Mouse (Mus musculus) liver, embryonic 16.5 days (tissue): ENCODE data around the gene Abhd11. TPM values are rescaled to one million over a fixed set of nuclear protein-coding genes. Genes with fewer than 3 reads are reported as not detected.

Experiments used
- ATAC-seq: fragments of 200-750 bp; cut with Nextera tagmentation; 2 replicates; pipeline ENCODE4 v1.8.0; 2017; ENCODE audit warnings: low read depth, mild to moderate bottlenecking, moderate number of reproducible peaks, moderate library complexity
- H3K27ac ChIP-seq: fragments of 300-500 bp; sonication (generic); 2 replicates; pipeline ENCODE4 v1.5.1; 2014; ENCODE audit warnings: mild to moderate bottlenecking, low read length
- H3K27me3 ChIP-seq: fragments of 300-500 bp; sonication (generic); 2 replicates; pipeline ENCODE4 v1.6.1; 2014; ENCODE audit warnings: low read depth, low read length, mixed read lengths; ENCODE audit not compliant: control insufficient read depth, insufficient read depth
- H3K36me3 ChIP-seq: fragments of 300-500 bp; sonication (generic); 2 replicates; pipeline ENCODE4 v1.6.1; 2014; ENCODE audit warnings: mild to moderate bottlenecking; ENCODE audit not compliant: control insufficient read depth, insufficient read depth
- H3K4me1 ChIP-seq: fragments of 300-500 bp; sonication (generic); 2 replicates; pipeline ENCODE4 v1.6.1; 2014; ENCODE audit warnings: low read depth, low read length, mixed read lengths; ENCODE audit not compliant: control insufficient read depth
- H3K4me2 ChIP-seq: fragments of 300-500 bp; sonication (generic); 2 replicates; pipeline ENCODE4 v1.6.1; 2014; ENCODE audit warnings: low read depth, low read length, mixed read lengths
- H3K4me3 ChIP-seq: fragments of 300-500 bp; sonication (generic); 2 replicates; pipeline ENCODE4 v1.5.1; 2014; ENCODE audit warnings: low read depth, mild to moderate bottlenecking, low read length
- H3K9ac ChIP-seq: fragments of 300-500 bp; sonication (generic); 2 replicates; pipeline ENCODE4 v1.6.1; 2014; ENCODE audit warnings: low read depth, low read length
- H3K9me3 ChIP-seq: fragments of 300-500 bp; sonication (generic); replicated peaks from 2 replicates; pipeline ENCODE4 v1.6.1; 2016; ENCODE audit warnings: low read length; ENCODE audit not compliant: control insufficient read depth
- WGBS: fragments of 180-500 bp; shearing (Covaris S2); extraction: QIAGEN DNeasy Blood & Tissue Kit; methylation state at CpG from one replicate; pipeline ENCODE4 v1.1.7; 2014; ENCODE audit not compliant: insufficient replicate concordance; 5-methylcytosine and 5-hydroxymethylcytosine counted together
- polyA plus RNA-seq: library from polyadenylated mRNA; unstranded; fragments of >200 nt; fragmentation: Nextera tagmentation; extraction: Ambion mirVana; gene quantifications from 2 replicates; pipeline ENCODE4 v1.2.1, GENCODE M21; 2015

Gene Abhd11
- polyA plus RNA-seq, 1 experiment from 2014 or later, result 26.6 TPM

GRCm38 (mm10) chr5:135012671-135013441, 3.9 kb downstream of the Abhd11 start:
- Histone ChIP-seq H3K4me3 (no peak overlapping the region), H3K4me1 (peaks cover 33% of the 10 kb centered on the region), H3K9me3 (no peaks in the 10 kb centered on the region), H3K36me3 (no peaks in the 10 kb centered on the region), H3K4me2 (no peak overlapping the region), H3K9ac (no peak overlapping the region), H3K27ac (no peak overlapping the region), H3K27me3 (no peaks in the 10 kb centered on the region)
- no peak for ATAC-seq
- 17% methylated on average over 16 of the region's 16 CpGs for WGBS

DNA sequence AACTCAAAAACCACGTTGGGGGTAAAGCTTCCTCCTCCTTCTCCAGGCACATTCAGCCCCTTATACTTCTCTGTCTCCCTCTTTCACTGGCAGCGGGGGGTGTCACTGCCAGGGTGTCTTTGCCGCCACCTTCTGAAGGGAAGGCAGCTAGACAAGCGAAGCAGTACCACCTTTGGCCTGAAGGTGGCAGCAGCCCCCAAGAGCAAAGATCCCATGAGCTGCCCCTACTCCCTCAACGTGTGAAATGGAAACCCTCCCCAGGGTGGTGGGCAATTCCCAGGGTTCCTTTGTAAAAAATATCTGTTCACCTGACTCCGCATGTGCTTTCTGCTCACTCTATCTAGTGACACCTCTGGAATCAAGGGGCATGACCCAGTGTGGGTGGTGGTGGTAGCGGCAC, 6.5 kb downstream of the Abhd11 start:
- no peak overlapping the region for H3K4me3 ChIP-seq
- H3K4me1 ChIP-seq, result peaks cover 16% of the 10 kb centered on the region
- no peaks in the 10 kb centered on the region for H3K36me3 ChIP-seq
- WGBS, result 15% methylated on average over 7 of the region's 7 CpGs
- H3K9ac ChIP-seq, result no peak overlapping the region
- H3K27ac ChIP-seq, result no peak overlapping the region
- H3K27me3 ChIP-seq, result no peaks in the 10 kb centered on the region
- no peaks in the 10 kb centered on the region for H3K9me3 ChIP-seq
- no peak overlapping the region for H3K4me2 ChIP-seq
- no peak; the same call in 1 of the 2 replicates for ATAC-seq

- Histone ChIP-seq H3K4me2 (no peak overlapping the region), H3K9me3 (no peaks in the 10 kb centered on the region), H3K4me1 (peaks cover 11% of the 10 kb centered on the region), H3K4me3 (no peak overlapping the region), H3K27me3 (no peaks in the 10 kb centered on the region), H3K27ac (no peak overlapping the region), H3K9ac (no peak overlapping the region), H3K36me3 (no peaks in the 10 kb centered on the region)
- WGBS, result 39% methylated on average over 4 of the region's 4 CpGs
- no peak for ATAC-seq
Observed at GRCm38 (mm10) chr5:135016224-135016759, 7.3 kb downstream of the Abhd11 start.

DNA sequence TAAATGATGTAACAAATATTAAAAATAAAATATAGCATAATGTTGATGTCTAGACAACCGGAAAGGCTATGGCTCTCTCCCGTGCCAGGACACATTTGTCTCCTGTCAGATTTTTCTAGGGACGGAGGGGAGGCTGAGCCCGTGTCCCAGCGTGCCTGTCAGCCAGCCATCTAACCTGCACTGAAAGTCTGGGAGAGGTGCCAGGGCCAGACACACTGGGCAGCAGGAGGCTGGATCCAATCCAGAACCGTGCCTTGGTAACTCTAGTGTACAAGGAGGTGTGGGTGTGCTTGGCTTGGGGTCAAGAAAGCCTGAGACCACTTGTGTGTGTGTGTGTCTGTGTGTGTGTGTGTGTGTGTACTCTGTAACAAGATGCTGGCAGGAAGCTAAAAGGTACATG, 12.9 kb downstream of the Abhd11 start:
- WGBS, result 77% methylated on average over 6 of the region's 6 CpGs
- no peak for ATAC-seq
- Histone ChIP-seq H3K27ac (no peak overlapping the region), H3K36me3 (no peaks in the 10 kb centered on the region), H3K9me3 (no peaks in the 10 kb centered on the region), H3K9ac (no peak overlapping the region), H3K4me2 (no peak overlapping the region), H3K4me1 (peaks cover 12% of the 10 kb centered on the region), H3K27me3 (peaks cover 26% of the 10 kb centered on the region), H3K4me3 (no peak overlapping the region)

DNA sequence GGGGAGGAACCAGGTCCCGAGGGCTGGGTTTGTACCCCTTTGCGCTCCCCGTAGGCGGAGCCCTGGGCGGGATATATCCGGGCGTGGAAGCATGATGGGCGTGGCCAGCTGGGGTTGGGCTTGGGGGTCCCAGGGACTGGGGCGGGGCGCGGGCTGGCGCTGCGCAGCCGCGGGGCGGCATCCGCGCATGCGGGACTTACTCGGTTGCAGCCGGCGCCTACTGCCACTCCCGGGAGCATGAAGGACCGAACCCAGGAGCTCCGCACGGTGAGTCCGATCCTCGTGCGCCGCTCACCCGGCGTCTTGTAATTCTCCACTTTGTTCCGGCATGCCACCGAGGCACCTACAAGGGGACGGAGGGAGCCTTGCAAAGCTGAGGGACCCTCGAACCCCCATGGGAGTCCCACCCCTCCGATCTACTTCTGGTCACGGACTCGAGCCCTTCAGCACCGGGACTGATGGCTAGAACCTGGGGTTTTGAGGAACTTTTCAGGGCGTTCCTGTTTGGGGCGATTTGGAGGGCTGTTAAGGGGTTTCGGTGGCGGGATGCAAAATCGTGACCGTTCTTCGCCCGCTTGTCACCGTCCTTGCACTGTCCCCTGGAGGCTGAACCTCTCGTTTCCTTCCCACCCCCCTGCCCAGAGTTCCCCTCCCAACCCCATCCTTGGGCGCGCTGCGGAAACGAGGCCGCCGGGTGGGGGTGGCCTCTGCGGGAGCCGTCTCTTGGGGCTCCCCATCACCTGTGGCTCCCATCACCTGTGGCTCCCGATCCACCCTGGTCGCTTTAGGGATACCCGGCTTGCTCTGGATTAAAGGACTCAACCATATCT, 14.6 kb downstream of the Abhd11 start, which contains the start of gene Stx1a:
TSS of gene Stx1a (plus strand) at position 139 of the 830 bp plus-strand sequence.
- under 1% methylated on average over 61 of the region's 61 CpGs for WGBS
- H3K9ac ChIP-seq, result peak within 1 kb of the TSS; percentile 51; the same call in 1 of the 2 replicates
- no peaks in the 10 kb centered on the region for H3K9me3 ChIP-seq
- no peak within 1 kb of the TSS for H3K27ac ChIP-seq
- H3K4me1 ChIP-seq, result peaks cover 12% of the 10 kb centered on the region
- ATAC-seq, result peak; percentile 81
- peak within 1 kb of the TSS; percentile 91 for H3K4me2 ChIP-seq
- no peaks in the 10 kb centered on the region for H3K36me3 ChIP-seq
- peak within 1 kb of the TSS; percentile 60 for H3K4me3 ChIP-seq
- peaks cover 26% of the 10 kb centered on the region for H3K27me3 ChIP-seq

DNA sequence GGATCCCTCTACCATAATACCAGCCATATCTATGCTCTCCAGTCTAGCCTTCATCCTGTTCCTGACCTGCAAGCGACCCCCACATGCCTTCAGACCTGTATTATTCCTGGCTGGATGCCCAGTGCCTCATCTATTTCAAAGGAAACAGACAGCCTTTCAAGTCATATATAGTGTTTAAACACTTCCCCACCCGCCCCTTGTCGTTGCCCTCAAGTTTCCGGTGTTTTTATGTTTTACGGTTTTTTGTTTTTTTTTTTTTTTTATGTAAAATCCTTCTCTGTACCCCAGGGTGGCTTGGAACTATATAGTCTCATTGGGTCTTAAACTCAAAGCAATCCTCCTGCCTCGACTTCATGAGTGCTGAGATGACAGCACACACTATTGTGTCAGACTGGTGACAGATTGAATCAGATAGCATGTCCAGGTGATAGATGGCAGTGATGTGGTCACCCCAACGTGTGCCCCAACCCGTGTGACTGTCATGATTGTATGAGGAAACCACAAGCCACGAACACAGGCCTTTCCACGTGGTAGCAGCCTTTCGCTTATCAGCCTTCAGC, 15.8 kb downstream of the Abhd11 start:
- peaks cover 26% of the 10 kb centered on the region for H3K27me3 ChIP-seq
- H3K4me2 ChIP-seq, result no peak overlapping the region
- no peaks in the 10 kb centered on the region for H3K36me3 ChIP-seq
- H3K27ac ChIP-seq, result no peak overlapping the region
- no peak overlapping the region for H3K4me3 ChIP-seq
- WGBS, result 13% methylated on average over 11 of the region's 11 CpGs
- no peak overlapping the region for H3K9ac ChIP-seq
- no peaks in the 10 kb centered on the region for H3K9me3 ChIP-seq
- peaks cover 12% of the 10 kb centered on the region for H3K4me1 ChIP-seq
- ATAC-seq, result no peak

DNA sequence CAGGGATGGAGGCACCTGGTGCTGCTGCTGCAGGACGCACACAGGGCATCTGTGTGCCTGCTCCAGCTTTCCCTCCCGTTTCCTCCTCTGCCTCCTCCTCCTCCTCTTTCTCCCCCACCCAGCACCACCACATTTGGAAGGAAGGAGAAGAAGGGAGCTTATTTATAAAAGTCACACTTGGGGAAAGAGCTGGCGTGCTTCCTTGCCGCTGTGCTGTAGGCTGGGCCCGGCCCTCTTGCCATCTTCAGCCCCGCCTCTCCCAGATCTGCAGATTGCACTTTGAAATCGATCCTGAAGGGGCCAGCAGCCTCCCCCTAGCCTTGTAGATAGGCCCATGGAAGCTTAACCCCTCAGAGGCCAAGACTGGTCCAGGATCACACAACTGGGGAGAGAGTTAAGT, 16.9 kb downstream of the Abhd11 start:
- Histone ChIP-seq H3K36me3 (no peaks in the 10 kb centered on the region), H3K4me1 (peaks cover 12% of the 10 kb centered on the region), H3K9me3 (no peaks in the 10 kb centered on the region), H3K27me3 (peaks cover 26% of the 10 kb centered on the region), H3K27ac (no peak overlapping the region), H3K9ac (no peak overlapping the region), H3K4me3 (no peak overlapping the region), H3K4me2 (no peak overlapping the region)
- ATAC-seq, result no peak
- 15% methylated on average over 7 of the region's 7 CpGs for WGBS

DNA sequence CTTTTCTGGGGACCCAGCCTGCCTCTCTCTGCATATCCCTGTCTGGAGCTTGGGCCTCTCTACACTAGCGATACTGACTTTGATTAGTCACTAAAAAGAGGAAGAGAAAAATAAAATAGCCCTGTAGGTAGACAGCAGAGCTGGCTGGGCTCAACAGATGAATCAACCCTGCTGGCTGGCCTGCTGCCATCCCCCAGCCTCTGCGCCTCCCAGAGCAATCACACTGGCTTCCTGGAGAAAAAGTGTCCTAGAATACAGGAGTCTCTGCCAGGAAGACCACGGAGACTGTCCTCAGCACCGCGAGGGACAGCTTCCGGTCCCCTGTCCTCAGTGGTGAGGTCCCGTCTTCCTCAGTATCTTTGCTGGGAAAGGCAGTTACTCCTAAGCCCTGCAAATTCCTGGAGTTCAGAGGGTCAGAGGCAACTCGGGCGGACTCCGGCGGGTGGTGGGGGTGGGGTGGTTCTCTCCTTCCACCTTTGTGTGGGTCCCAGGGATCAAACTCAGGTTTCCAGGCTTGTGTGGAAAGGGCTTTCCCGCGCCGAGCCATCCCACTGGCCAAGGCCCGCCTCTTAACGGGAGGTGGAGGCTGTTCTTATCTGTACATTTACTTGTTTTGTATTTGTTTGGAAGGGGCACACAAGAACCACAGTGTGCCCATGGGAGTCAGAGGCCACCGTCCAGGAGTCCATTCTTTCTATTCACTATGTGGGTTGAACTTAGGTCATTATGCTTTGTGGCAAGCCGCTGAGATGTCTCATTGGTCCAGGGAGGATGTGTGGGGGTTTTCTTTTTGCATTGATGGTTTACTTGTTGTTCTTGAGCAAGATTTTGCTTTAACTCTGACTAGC, 20.3 kb downstream of the Abhd11 start:
- WGBS, result 34% methylated on average over 18 of the region's 18 CpGs
- peak overlapping the region; percentile 35 for H3K27ac ChIP-seq
- ATAC-seq, result peak; percentile 36; the same call in 1 of the 2 replicates
- peak overlapping the region; percentile 39 for H3K4me2 ChIP-seq
- no peak overlapping the region for H3K4me3 ChIP-seq
- no peaks in the 10 kb centered on the region for H3K36me3 ChIP-seq
- H3K4me1 ChIP-seq, result peaks cover 4% of the 10 kb centered on the region
- H3K9ac ChIP-seq, result no peak overlapping the region
- peaks cover 18% of the 10 kb centered on the region for H3K27me3 ChIP-seq
- no peaks in the 10 kb centered on the region for H3K9me3 ChIP-seq
